Mouse (Mus musculus) CD4-positive helper T cell, adult 2 months (primary cell): ENCODE results near the gene Bbs7.

ENCODE experiments used
- DNase-seq: peaks from one replicate; pipeline ENCODE4 v3.0.0-alpha.2; 2012; ENCODE audit warnings: low read depth, missing footprints, low spot score

The Bbs7 gene

GRCm38 (mm10) chr3:36551851-36552384 is 61.4 kb downstream of the Bbs7 start:
- DNase-seq = peak; percentile 60

- no peak for DNase-seq
Measured at GRCm38 (mm10) chr3:36551343-36551742, 61.9 kb downstream of the Bbs7 start.

GRCm38 (mm10) chr3:36544961-36545360 is 68.3 kb downstream of the Bbs7 start:
- DNase-seq = no peak

- DNase-seq = no peak
Measured at GRCm38 (mm10) chr3:36541399-36541798, 71.9 kb downstream of the Bbs7 start.

GRCm38 (mm10) chr3:36540756-36541155 is 72.5 kb downstream of the Bbs7 start:
- no peak for DNase-seq

- DNase-seq = no peak
Measured at GRCm38 (mm10) chr3:36537701-36538470, 75.4 kb downstream of the Bbs7 start.

- no peak for DNase-seq
Measured at GRCm38 (mm10) chr3:36536041-36536440, 77.2 kb downstream of the Bbs7 start.

GRCm38 (mm10) chr3:36533201-36533672 is 80.0 kb downstream of the Bbs7 start:
- no peak for DNase-seq

- no peak for DNase-seq
Measured at GRCm38 (mm10) chr3:36532738-36533137, 80.5 kb downstream of the Bbs7 start.

GRCm38 (mm10) chr3:36531979-36532542 is 81.2 kb downstream of the Bbs7 start:
- DNase-seq = peak; percentile 3

- DNase-seq = no peak
Measured at GRCm38 (mm10) chr3:36531242-36531641, 82.0 kb downstream of the Bbs7 start.

GRCm38 (mm10) chr3:36530781-36531180 is 82.5 kb downstream of the Bbs7 start:
- DNase-seq = no peak

GRCm38 (mm10) chr3:36530345-36530744 is 82.9 kb downstream of the Bbs7 start:
- DNase-seq = no peak

GRCm38 (mm10) chr3:36524466-36524865 is 88.8 kb downstream of the Bbs7 start:
- DNase-seq = no peak
